Comparison of ENCODE assay signal across 11 mouse cellular contexts in genomic region chr9:82247695-82248445, GRCm38 (mm10).
A peak's percentile ranks its signal among the peaks of the same experiment; 100 is the strongest.
DNase-seq lines count a peak whose midpoint lies in the region; ATAC-seq and TF ChIP-seq lines count a peak whose summit lies in the region.
"Had no signal": no experiment of that assay in that cellular context is flagged by ENCODE, and none has a peak within 500 bp of the region (broad histone marks: within the 10 kb centered on the region; RNA-seq: fewer than 3 reads in every experiment).

No protein-coding gene starts in this region.

- H3K4me2 ChIP-seq in lung, postnatal 0 days (replicated peaks; ENCODE audit: low read depth, low read length) = no peak overlapping the region
- H3K4me2 ChIP-seq in midbrain, embryonic 14.5 days (ENCODE audit: low read length) = no peak overlapping the region
- H3K4me2 ChIP-seq: limb, embryonic 12.5 days had no signal

- no peak for ATAC-seq in lung, postnatal 0 days
- no peak for ATAC-seq in midbrain, embryonic 14.5 days (ENCODE audit: low FRiP score, low TSS enrichment)

- H3K4me3 ChIP-seq in lung, postnatal 0 days (ENCODE audit: low read depth, low read length) = no peak overlapping the region
- H3K4me3 ChIP-seq in midbrain, embryonic 14.5 days (replicated peaks; ENCODE audit: low read depth, low read length) = no peak overlapping the region
- H3K4me3 ChIP-seq: limb, embryonic 12.5 days had no signal

- no peak overlapping the region for H3K9ac ChIP-seq in lung, postnatal 0 days (replicated peaks; ENCODE audit: low read depth)
- no peak overlapping the region for H3K9ac ChIP-seq in midbrain, embryonic 14.5 days (replicated peaks; ENCODE audit: low read length)
- H3K9ac ChIP-seq: limb, embryonic 12.5 days had no signal

- H3K4me1 ChIP-seq in lung, postnatal 0 days (ENCODE audit: insufficient read depth, low read depth, low read length) = no peaks in the 10 kb centered on the region
- no peaks in the 10 kb centered on the region for H3K4me1 ChIP-seq in midbrain, embryonic 14.5 days (ENCODE audit: control insufficient read depth, insufficient read depth, low read length)
- H3K4me1 ChIP-seq: limb, embryonic 12.5 days had no signal

- H3K27ac ChIP-seq in lung, postnatal 0 days (ENCODE audit: low read length) = no peak overlapping the region
- no peak overlapping the region for H3K27ac ChIP-seq in midbrain, embryonic 14.5 days (replicated peaks; ENCODE audit: low read depth, low read length)
- H3K27ac ChIP-seq: limb, embryonic 12.5 days had no signal

- H3K27me3 ChIP-seq in lung, postnatal 0 days (replicated peaks; ENCODE audit: insufficient read depth, low read length) = no peaks in the 10 kb centered on the region
- H3K27me3 ChIP-seq in midbrain, embryonic 14.5 days (ENCODE audit: control insufficient read depth, insufficient read depth, low read length) = no peaks in the 10 kb centered on the region
- H3K27me3 ChIP-seq: limb, embryonic 12.5 days had no signal

- DNase-seq in heart, postnatal 10 days = peak; percentile 5 to 23
- DNase-seq in heart, postnatal 25 days (ENCODE audit: low spot score) = no peak
- no peak for DNase-seq in lung, postnatal 0 days (ENCODE audit: low spot score)
- no peak for DNase-seq in lung, postnatal 4 days
- peak; percentile 27 for DNase-seq in brain, adult 2 months (ENCODE audit: low read depth, low spot score)
- DNase-seq in midbrain, embryonic 14.5 days = peak; percentile 5
- DNase-seq in thymus, postnatal 14 days = no peak
- no peak for DNase-seq in layer of hippocampus, postnatal 14 days (ENCODE audit: low spot score in 2 of 2)
- DNase-seq: right cerebral cortex, postnatal 14 days; thymus, adult 18-20 months had no signal

- WGBS in lung, postnatal 0 days = 72% methylated on average over 7 of the region's 7 CpGs
- WGBS in midbrain, embryonic 14.5 days = 82% methylated on average over 7 of the region's 7 CpGs

- no peaks in the 10 kb centered on the region for H3K9me3 ChIP-seq in lung, postnatal 0 days (ENCODE audit: low read length)
- H3K9me3 ChIP-seq in midbrain, embryonic 14.5 days (ENCODE audit: control insufficient read depth, low read length) = no peaks in the 10 kb centered on the region
- H3K9me3 ChIP-seq: limb, embryonic 12.5 days had no signal

- intact Hi-C loops in heart, postnatal 10 days (cut with DNase I) = loop anchor here (5.0 to 10.0 kb wide), 2 partner anchors 394 to 607 kb away; no protein-coding TSS in a partner anchor
- intact Hi-C loops in heart, postnatal 25 days (cut with DNase I) = loop anchor here (1.0 kb wide), 1 partner anchor 396 kb away; no protein-coding TSS in a partner anchor

- H3K36me3 ChIP-seq in lung, postnatal 0 days (ENCODE audit: insufficient read depth, low read length) = no peaks in the 10 kb centered on the region
- H3K36me3 ChIP-seq in midbrain, embryonic 14.5 days (ENCODE audit: control insufficient read depth, insufficient read depth, low read length) = no peaks in the 10 kb centered on the region
- H3K36me3 ChIP-seq: limb, embryonic 12.5 days had no signal

- TF ChIP-seq CTCF in lung, postnatal 0 days (IDR thresholded peaks at IDR 0.05) = peak; percentile 70

- TF ChIP-seq EP300 in lung, postnatal 0 days (IDR thresholded peaks at IDR 0.05) = no peak

Comparison
In these comparisons a context has a peak if more than half of its experiments do, and no peak if none do; other contexts are left out.
1. DNase-seq: peak in heart, postnatal 10 days (2 of 2), brain, adult 2 months (single experiment) and midbrain, embryonic 14.5 days (single experiment); none in heart, postnatal 25 days (single experiment), lung, postnatal 0 days (single experiment), lung, postnatal 4 days (0 of 2), thymus, postnatal 14 days (single experiment) and layer of hippocampus, postnatal 14 days (0 of 2).